Mouse (Mus musculus) neural tube, embryonic 11.5 days (tissue): Measurements from ENCODE around the gene Pip4k2c. TPM values are rescaled to one million over a fixed set of nuclear protein-coding genes. Genes with fewer than 3 reads are reported as not detected.
A peak's percentile ranks its signal among the peaks of the same experiment; 100 is the strongest.

Source experiments
- ATAC-seq: fragments of 200-750 bp; cut with Nextera tagmentation; 2 replicates; pipeline ENCODE4 v1.8.0; 2017; ENCODE audit warnings: moderate number of reproducible peaks, mild to moderate bottlenecking, moderate TSS enrichment, moderate library complexity; ENCODE audit not compliant: insufficient read depth, low FRiP score, low TSS enrichment
- DNase-seq: peaks from one replicate; pipeline ENCODE4 v3.0.0-alpha.2; 2015; ENCODE audit warnings: low spot score
- H3K27ac ChIP-seq: fragments of 300-500 bp; sonication (generic); 2 replicates; pipeline ENCODE4 v1.5.1; 2014; ENCODE audit warnings: low read depth, mild to moderate bottlenecking, low read length
- H3K27me3 ChIP-seq: fragments of 300-500 bp; sonication (generic); 2 replicates; pipeline ENCODE4 v1.6.1; 2014; ENCODE audit warnings: mild to moderate bottlenecking, low read length, mixed read lengths; ENCODE audit not compliant: control insufficient read depth, insufficient read depth
- H3K36me3 ChIP-seq: fragments of 300-500 bp; sonication (generic); 2 replicates; pipeline ENCODE4 v1.6.1; 2014; ENCODE audit warnings: mild to moderate bottlenecking, low read length, moderate library complexity, mixed read lengths; ENCODE audit not compliant: control insufficient read depth, insufficient read depth
- H3K4me1 ChIP-seq: fragments of 300-500 bp; sonication (generic); 2 replicates; pipeline ENCODE4 v1.6.1; 2014; ENCODE audit warnings: low read length, mixed read lengths; ENCODE audit not compliant: control insufficient read depth, insufficient read depth
- H3K4me2 ChIP-seq: fragments of 300-500 bp; sonication (generic); 2 replicates; pipeline ENCODE4 v1.6.1; 2014; ENCODE audit warnings: low read depth, mild to moderate bottlenecking, moderate library complexity
- H3K4me3 ChIP-seq: fragments of 300-500 bp; sonication (generic); 2 replicates; pipeline ENCODE4 v1.5.1; 2014; ENCODE audit warnings: low read depth, low read length
- H3K9ac ChIP-seq: fragments of 300-500 bp; sonication (generic); 2 replicates; pipeline ENCODE4 v1.6.1; 2014; ENCODE audit warnings: mild to moderate bottlenecking, low read length
- H3K9me3 ChIP-seq: fragments of 300-500 bp; sonication (generic); 2 replicates; pipeline ENCODE4 v1.6.1; 2016; ENCODE audit warnings: low read length; ENCODE audit not compliant: control insufficient read depth
- WGBS: fragments of 180-500 bp; shearing (Covaris S2); extraction: QIAGEN DNeasy Blood & Tissue Kit; methylation state at CpG from one replicate; pipeline ENCODE4 v1.1.7; 2014; 5-methylcytosine and 5-hydroxymethylcytosine counted together
- polyA plus RNA-seq: library from polyadenylated mRNA; unstranded; fragments of >200 nt; fragmentation: Nextera tagmentation; extraction: Ambion mirVana; gene quantifications from 2 replicates; pipeline ENCODE4 v1.2.1, GENCODE M21; 2014

Pip4k2c gene
- polyA plus RNA-seq, 1 experiment from 2014 or later = 16.4 TPM

DNA sequence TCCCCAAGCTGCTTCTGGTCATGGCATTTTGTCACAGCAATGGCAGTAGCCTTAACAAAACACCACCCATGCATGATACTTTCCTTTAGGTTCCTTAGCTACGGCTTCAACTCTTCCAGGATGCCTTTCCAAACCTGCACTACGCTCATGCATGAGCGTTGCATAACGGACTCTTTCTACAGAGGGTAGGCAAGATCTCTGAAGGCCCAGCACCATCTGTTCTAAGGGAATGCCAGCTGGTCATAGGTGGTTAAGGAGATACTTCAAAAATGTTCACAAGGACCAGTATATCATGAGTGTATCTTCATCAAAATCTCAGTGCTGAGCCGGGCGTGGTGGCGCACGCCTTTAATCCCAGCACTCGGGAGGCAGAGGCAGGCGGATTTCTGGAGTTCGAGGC lies 5.1 kb upstream of the Pip4k2c start:
- WGBS = 94% methylated on average over 11 of the region's 11 CpGs
- DNase-seq (no peak), ATAC-seq (no peak)
- H3K27ac ChIP-seq = no peak overlapping the region
- no peak overlapping the region for H3K4me2 ChIP-seq
- no peak overlapping the region for H3K9ac ChIP-seq
- no peaks in the 10 kb centered on the region for H3K36me3 ChIP-seq
- H3K4me1 ChIP-seq = no peaks in the 10 kb centered on the region
- no peaks in the 10 kb centered on the region for H3K9me3 ChIP-seq
- H3K4me3 ChIP-seq = no peak overlapping the region
- no peaks in the 10 kb centered on the region for H3K27me3 ChIP-seq

DNA sequence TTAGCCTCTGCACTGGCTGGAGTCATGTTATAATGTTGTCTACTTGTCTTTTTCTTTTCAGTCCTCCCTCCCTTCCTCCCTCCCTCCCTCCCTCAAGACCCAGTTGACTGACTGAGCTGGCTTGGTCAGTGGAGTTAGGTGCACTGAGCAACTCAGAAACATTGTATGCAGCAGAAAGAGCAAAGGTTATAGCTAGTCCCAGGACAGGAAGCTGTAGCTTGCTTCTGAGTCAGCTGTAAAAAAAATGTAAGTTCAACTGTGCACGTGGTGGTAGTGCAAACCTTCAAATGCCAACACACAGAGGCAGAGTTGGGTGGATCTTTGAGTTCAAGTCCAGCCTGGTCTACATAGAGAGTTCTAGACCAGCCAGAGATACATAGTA lies 3.0 kb upstream of the Pip4k2c start:
- WGBS = 42% methylated on average over 1 of the region's 1 CpGs
- no peak overlapping the region for H3K27ac ChIP-seq
- H3K9ac ChIP-seq = no peak overlapping the region
- peaks cover 8% of the 10 kb centered on the region for H3K4me1 ChIP-seq
- DNase-seq (no peak), ATAC-seq (no peak)
- no peak overlapping the region for H3K4me3 ChIP-seq
- no peaks in the 10 kb centered on the region for H3K27me3 ChIP-seq
- H3K9me3 ChIP-seq = no peaks in the 10 kb centered on the region
- no peaks in the 10 kb centered on the region for H3K36me3 ChIP-seq
- no peak overlapping the region for H3K4me2 ChIP-seq

DNA sequence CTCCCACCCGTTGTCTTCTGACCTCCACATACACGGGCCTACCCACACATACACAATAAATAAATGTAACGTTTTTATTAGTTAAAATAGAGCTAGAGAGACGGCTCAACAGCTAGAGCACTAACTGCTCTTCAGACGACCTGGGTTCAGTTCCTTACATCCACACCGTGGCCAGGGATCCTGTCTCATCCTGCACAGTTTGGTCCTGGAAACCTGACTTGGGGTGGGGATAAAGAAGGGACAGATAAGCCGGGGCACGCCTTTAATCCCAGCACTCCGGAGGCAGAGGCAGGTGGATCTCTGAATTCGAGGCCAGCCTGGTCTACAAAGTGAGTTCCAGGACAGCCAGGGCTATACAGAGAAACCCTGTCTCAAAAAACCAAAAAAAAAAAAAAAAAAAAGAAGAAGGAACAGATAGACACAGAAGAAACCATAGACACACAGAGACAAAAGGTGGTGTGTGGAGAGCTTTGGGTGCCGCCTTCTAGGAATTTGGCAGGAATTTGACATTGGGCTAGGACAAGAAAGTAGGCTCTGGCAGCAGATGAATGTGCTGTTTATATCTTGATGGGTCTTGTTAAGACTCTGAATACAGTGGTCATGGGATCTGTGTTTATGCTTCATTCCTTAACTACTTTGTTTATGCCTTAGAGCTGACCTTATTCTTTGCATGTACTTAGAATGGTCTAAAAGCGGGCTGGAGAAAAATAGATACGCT lies 2.5 kb upstream of the Pip4k2c start:
- Histone ChIP-seq H3K9me3 (no peaks in the 10 kb centered on the region), H3K36me3 (no peaks in the 10 kb centered on the region), H3K27me3 (no peaks in the 10 kb centered on the region), H3K4me3 (no peak overlapping the region), H3K4me2 (no peak overlapping the region), H3K4me1 (peaks cover 8% of the 10 kb centered on the region), H3K9ac (no peak overlapping the region), H3K27ac (no peak overlapping the region)
- ATAC-seq (no peak), DNase-seq (no peak)
- WGBS = 80% methylated on average over 13 of the region's 13 CpGs

DNA sequence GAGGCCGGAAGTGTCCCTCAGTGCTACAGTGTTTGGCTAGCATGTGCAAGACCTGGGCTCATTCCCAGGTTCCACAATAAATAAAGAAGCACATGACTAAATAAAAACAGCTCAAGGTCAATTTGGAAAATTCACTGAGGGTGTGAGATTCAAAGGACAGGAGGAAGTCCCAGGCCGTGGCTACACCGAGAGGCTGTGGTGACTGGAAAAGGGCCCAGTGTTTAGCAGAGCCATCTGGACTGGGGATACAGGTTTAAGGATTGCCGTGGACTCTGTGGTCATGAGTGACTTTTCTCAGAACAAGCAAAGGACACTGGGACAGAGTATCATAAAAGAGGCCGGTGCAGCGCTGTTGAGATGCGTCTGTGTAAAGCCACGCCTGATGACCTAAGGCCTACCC lies 1.9 kb upstream of the Pip4k2c start:
- Histone ChIP-seq H3K9ac (no peak overlapping the region), H3K4me1 (peaks cover 8% of the 10 kb centered on the region), H3K4me2 (no peak overlapping the region), H3K27ac (no peak overlapping the region), H3K4me3 (no peak overlapping the region), H3K36me3 (no peaks in the 10 kb centered on the region), H3K9me3 (no peaks in the 10 kb centered on the region), H3K27me3 (no peaks in the 10 kb centered on the region)
- WGBS = 94% methylated on average over 8 of the region's 8 CpGs
- DNase-seq = no peak
- ATAC-seq = no peak

DNA sequence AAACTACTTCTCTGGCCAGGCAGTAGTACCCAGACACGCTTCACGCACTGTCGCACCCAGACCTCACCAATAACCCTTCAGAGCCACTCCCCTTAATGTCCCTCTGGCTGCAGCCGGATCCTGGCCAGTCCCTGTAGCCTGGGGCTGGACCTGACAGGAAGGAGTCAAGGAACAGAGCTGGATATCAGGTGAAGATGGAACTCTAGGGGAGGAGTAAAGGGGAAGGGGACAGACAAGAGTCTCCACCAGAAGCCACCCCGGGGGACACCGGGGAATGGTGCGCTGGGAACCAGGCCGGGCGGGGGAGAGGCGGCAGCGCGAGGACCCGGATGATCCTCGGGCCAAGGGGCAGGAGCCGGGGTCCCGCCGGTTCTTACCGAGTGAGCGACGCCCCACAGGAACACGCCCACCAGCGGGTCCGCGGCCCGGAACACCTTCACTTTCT lies 402 bp downstream of the Pip4k2c start:
- Histone ChIP-seq H3K27me3 (no peaks in the 10 kb centered on the region), H3K36me3 (no peaks in the 10 kb centered on the region), H3K4me2 (peak overlapping the region; percentile 89), H3K9ac (peak overlapping the region; percentile 66), H3K4me1 (peaks cover 8% of the 10 kb centered on the region), H3K27ac (no peak overlapping the region), H3K4me3 (peak overlapping the region; percentile 77), H3K9me3 (no peaks in the 10 kb centered on the region)
- DNase-seq = peak; percentile 47
- ATAC-seq = peak; percentile 72
- WGBS = 0% methylated on average over 25 of the region's 25 CpGs

DNA sequence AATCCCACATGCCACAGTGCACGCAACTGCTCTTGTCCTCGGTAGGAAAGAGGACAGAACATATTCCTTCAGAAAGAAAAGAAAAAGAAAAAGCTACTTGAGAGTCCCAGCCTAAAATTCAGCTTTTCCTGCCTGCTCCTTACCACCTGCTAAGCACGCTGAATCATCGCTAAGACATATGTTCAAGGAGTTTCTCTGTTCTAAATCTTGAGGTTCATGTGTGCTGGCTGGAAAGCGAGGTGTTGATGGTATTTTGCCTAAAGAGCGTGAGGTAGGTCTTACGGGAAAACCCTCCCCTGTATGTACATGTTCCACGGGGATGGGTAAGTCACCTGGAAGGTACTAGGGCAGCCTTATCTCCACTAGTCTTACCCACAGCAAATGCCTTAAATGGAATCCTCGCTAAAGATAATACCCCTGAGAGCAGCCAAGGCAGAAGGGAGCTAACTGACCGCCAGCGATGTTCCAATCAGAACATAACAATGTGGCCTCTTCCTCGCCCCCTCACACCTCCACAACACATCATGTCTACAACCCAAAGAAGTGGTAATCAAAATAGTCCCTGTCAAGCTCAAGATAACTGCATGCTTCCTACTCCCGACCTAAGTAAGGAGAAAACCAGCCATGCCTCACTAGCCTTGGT lies 1.3 kb downstream of the Pip4k2c start:
- WGBS = 88% methylated on average over 13 of the region's 13 CpGs
- peaks cover 2% of the 10 kb centered on the region; the same call in 1 of the 2 replicates for H3K36me3 ChIP-seq
- peaks cover 8% of the 10 kb centered on the region for H3K4me1 ChIP-seq
- H3K27me3 ChIP-seq = no peaks in the 10 kb centered on the region
- H3K4me3 ChIP-seq = peak overlapping the region; percentile 77; the same call in 1 of the 2 replicates
- peak overlapping the region; percentile 89 for H3K4me2 ChIP-seq
- H3K27ac ChIP-seq = no peak overlapping the region
- ATAC-seq (no peak), DNase-seq (no peak)
- H3K9me3 ChIP-seq = no peaks in the 10 kb centered on the region
- H3K9ac ChIP-seq = peak overlapping the region; percentile 15

DNA sequence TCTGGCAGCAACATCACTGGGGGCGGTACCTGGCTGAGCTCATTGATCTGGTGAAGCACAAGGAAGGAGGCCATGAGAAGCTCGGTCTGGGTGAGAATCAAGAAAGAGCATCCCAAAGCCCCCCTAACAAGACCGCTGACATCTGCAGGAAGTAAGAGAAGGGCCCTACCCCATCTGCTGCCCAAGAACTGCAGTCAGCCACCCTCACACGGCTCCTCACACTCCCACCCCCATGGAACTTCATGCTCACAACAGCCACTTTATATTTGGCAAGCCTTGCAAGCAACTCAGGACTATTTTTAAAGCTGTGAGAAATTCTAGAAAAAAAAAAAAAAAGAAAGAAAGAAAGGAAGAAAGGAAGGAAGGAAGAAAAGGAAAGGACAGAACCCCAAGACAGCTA lies 2.5 kb downstream of the Pip4k2c start:
- Histone ChIP-seq H3K4me2 (no peak overlapping the region), H3K27ac (no peak overlapping the region), H3K27me3 (no peaks in the 10 kb centered on the region), H3K36me3 (peaks cover 2% of the 10 kb centered on the region; the same call in 1 of the 2 replicates), H3K9me3 (no peaks in the 10 kb centered on the region), H3K9ac (no peak overlapping the region), H3K4me3 (no peak overlapping the region), H3K4me1 (peaks cover 8% of the 10 kb centered on the region)
- ATAC-seq = no peak
- 89% methylated on average over 4 of the region's 4 CpGs for WGBS
- DNase-seq = no peak

DNA sequence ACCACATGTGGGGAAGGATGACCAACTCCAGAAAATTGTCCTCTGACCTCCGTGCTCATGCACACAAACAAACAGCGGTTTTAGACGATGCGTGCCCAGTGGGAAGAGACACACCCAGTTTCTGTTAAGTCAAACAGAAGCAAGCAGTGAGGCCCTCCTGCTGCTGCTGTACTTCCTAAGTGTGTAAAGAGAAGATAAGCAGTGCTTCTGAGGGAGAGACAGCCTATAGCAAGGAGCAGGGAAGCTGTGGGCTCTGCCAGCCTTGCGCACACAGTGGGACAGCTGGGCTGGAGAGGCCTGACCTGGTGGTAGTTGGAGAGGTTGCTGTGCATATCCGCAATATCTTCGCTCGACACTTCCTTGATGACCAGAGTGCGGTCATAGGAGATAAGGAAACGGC lies 6.0 kb downstream of the Pip4k2c start:
- no peak for ATAC-seq
- Histone ChIP-seq H3K4me2 (no peak overlapping the region), H3K27me3 (no peaks in the 10 kb centered on the region), H3K27ac (no peak overlapping the region), H3K4me3 (no peak overlapping the region), H3K9me3 (no peaks in the 10 kb centered on the region), H3K36me3 (peaks cover 5% of the 10 kb centered on the region), H3K4me1 (peaks cover 1% of the 10 kb centered on the region), H3K9ac (no peak overlapping the region)
- 94% methylated on average over 10 of the region's 10 CpGs for WGBS
- no peak for DNase-seq

DNA sequence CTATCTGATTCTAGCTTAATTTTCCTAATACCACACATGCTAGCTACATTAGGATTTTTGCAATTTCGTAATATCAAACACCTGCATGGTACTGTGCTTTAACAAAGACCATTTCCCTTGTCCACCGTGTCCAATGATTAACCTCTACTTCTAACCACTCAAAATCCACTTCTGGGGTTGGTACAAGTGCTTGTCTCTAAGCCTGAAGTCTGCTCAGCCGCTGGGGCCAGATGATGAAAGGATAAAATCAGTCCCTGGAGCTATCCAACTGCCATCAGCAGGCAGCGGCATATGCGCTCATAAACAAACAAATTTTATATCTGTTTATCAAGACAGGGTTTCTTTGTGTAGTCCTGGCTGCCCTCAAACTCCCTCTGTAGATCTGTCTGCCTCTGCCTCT lies 6.8 kb downstream of the Pip4k2c start:
- H3K4me2 ChIP-seq = no peak overlapping the region
- H3K27ac ChIP-seq = no peak overlapping the region
- no peak overlapping the region for H3K9ac ChIP-seq
- no peak for ATAC-seq
- no peak for DNase-seq
- no peak overlapping the region for H3K4me3 ChIP-seq
- WGBS = 96% methylated on average over 5 of the region's 5 CpGs
- H3K9me3 ChIP-seq = no peaks in the 10 kb centered on the region
- H3K36me3 ChIP-seq = peaks cover 5% of the 10 kb centered on the region
- no peaks in the 10 kb centered on the region for H3K4me1 ChIP-seq
- H3K27me3 ChIP-seq = no peaks in the 10 kb centered on the region
